8 mouse cellular contexts compared by ENCODE assay signal in the genomic region with DNA sequence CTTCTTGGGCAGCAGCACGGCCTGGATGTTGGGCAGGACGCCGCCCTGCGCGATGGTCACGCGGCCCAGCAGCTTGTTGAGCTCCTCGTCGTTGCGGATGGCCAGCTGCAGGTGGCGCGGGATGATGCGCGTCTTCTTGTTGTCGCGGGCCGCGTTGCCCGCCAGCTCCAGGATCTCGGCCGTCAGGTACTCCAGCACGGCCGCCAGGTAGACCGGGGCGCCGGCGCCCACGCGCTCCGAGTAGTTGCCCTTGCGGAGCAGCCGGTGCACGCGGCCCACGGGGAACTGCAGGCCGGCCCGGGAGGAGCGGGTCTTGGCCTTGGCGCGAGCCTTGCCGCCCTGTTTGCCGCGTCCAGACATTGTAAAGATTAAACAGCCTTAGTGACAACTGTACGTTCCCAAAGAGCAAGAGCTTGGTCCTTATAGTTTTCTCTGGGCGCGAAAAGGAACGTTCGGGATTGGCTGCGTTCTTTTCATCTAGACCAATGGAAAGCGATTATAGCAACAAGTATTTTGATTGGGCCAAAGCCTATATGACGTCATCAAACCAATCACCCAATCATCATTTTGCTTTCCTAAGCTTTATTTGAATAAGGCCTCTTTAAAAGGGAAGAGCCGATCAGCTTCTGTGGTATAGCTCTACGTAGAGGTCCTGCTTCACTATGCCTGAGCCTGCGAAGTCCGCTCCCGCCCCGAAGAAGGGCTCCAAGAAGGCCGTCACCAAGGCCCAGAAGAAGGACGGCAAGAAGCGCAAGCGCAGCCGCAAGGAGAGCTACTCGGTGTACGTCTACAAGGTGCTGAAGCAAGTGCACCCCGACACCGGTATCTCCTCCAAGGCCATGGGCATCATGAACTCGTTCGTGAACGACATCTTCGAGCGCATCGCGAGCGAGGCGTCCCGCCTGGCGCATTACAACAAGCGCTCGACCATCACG. TPM values are rescaled to one million over a fixed set of nuclear protein-coding genes. Genes with fewer than 3 reads are reported as not detected.
A peak's percentile ranks its signal among the peaks of the same experiment; 100 is the strongest.
DNase-seq lines count a peak whose midpoint lies in the region; ATAC-seq lines count a peak whose summit lies in the region.

A gene (minus strand): TSS at position 377 of the 935 bp plus-strand sequence.
A gene (plus strand): TSS at position 647 of the 935 bp plus-strand sequence.

- ATAC-seq in megakaryocyte, adult 5-6 weeks (ENCODE audit: poor library complexity, severe bottlenecking): peak; percentile 77

- DNase-seq in adrenal gland, adult 18-20 months (ENCODE audit: low spot score in 2 of 2): peak; percentile 64 to 80
- peak; percentile 99 for DNase-seq in embryo, embryonic 10.5 days (ENCODE audit: low spot score)
- DNase-seq in gastrocnemius, postnatal 10 days: peak; percentile 53
- peak; percentile 100 for DNase-seq in hindlimb bud, embryonic 11.5 days (ENCODE audit: extremely low spot score, low read depth, low spot score)
- DNase-seq in left cerebral cortex, adult 8-10 months (ENCODE audit: low spot score in 2 of 2): peak; percentile 79 to 93
- peak; percentile 92 for DNase-seq in right cerebral cortex, adult 18-20 months
- peak; percentile 56 for DNase-seq in urinary bladder, adult 2 months (ENCODE audit: low spot score)

RNA-seq across cellular contexts. Expression of the first gene that starts in this region (rescaled TPM):
- total RNA-seq in adrenal gland, adult 18-20 months (2021): 10 to 100 TPM; 11.9 to 12.2 TPM
- total RNA-seq in gastrocnemius, postnatal 10 days (2021): 100 to 1,000 TPM; 133 to 135 TPM
- total RNA-seq in left cerebral cortex, adult 8-10 months (2022): 10 to 100 TPM in 3 of 4 experiments, 1 to 10 TPM in 1; 9.0 to 26.2 (median 21.0) TPM
- total RNA-seq in megakaryocyte, adult 5-6 weeks (2015): 43.5 and 58.5 TPM in 2 replicates
- 942 and 986 TPM in 2 replicates for total RNA-seq in megakaryocyte, adult 5-6 weeks (2017)
- polyA plus RNA-seq in urinary bladder, adult 2 months (2012; rRNA removed): 0.50 and 0.56 TPM in 2 replicates

RNA-seq across cellular contexts. Expression of the second gene that starts in this region (rescaled TPM):
- 10 to 100 TPM in 1 of 2 experiments, 1 to 10 TPM in 1; 8.0 to 15.6 TPM for total RNA-seq in adrenal gland, adult 18-20 months (2021)
- total RNA-seq in gastrocnemius, postnatal 10 days (2021): 100 to 1,000 TPM; 117 to 122 TPM
- 10 to 100 TPM in 2 of 4 experiments, 1 to 10 TPM in 2; 7.2 to 11.6 (median 10.4) TPM for total RNA-seq in left cerebral cortex, adult 8-10 months (2022)
- total RNA-seq in megakaryocyte, adult 5-6 weeks (2015): 57.4 and 58.7 TPM in 2 replicates
- 645 and 753 TPM in 2 replicates for total RNA-seq in megakaryocyte, adult 5-6 weeks (2017)
- polyA plus RNA-seq in urinary bladder, adult 2 months (2012; rRNA removed): 0.65 and 1.6 TPM in 2 replicates

Comparison
In these comparisons a context has a peak if more than half of its experiments do, and no peak if none do; other contexts are left out.
1. Peak in every context shown above with its lines: DNase-seq and ATAC-seq.